Mouse (Mus musculus) adrenal gland, postnatal 10 days (tissue): Measurements from ENCODE around the gene Papln. TPM values are rescaled to one million over a fixed set of nuclear protein-coding genes. Genes with fewer than 3 reads are reported as not detected.

Experiments used
- DNase-seq: peaks from one replicate; pipeline ENCODE4 v3.0.0; 2021; ENCODE audit warnings: mixed read lengths
- long read RNA-seq, 2 experiments: library from polyadenylated mRNA; stranded (forward); transcript quantifications; one replicate each; pipeline ENCODE4 v2.0.0; 2021
- total RNA-seq, 2 experiments: library from RNA; stranded (reverse); gene quantifications; 2 replicates each; pipeline ENCODE4 v1.2.3; 2021

Gene Papln
- 1 to 10 TPM; 7.1 to 9.1 TPM for total RNA-seq
- long read RNA-seq, experiment 1, full-length matches to known transcripts = 1 of 10 reads
- long read RNA-seq, experiment 1, partial matches to known transcripts = 8 of 10 reads
- long read RNA-seq, experiment 1, other reads (novel, unspliced or antisense) = 1 of 10 reads
- long read RNA-seq, experiment 2, partial matches to known transcripts = 5 of 5 reads
- long read RNA-seq, experiment 2, other reads (novel, unspliced or antisense) = 0 of 5 reads

DNA sequence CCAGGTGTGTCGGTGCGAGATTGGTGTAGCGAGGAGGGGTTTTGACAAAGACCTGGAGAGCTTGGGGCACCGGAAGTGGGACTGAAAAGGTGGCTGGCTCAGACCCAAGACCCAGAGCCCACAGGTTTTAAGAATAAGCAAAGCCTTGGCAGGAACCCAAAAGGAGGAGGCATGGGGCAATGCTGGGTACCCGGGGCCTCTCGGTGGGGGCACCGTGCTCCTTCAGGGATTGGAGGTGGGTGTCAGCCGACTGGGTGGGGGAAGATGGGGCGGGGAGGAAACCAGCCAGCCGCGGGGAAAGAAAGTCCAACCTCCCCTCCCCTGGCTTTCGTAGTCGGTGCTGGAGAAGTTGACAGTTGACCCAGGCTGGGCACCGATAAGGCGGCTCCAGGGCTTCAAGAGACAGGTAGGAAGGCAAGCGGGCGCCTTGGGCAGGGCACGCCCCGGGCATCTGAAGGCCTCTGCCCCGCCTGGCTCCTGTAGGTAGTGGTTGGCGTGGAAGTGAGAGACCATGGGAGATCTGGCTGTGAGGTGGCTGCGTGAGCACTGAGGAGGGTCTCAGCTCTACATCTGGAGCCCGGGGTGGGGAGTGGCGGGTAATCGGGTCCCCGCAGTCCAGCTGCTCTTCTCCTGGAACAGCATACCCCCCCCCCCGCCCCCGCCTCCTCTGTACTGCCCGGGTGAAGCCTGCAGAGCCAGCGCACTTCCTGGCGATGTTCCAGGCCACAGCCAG is at the start of gene Papln:
Papln (plus strand) TSS at position 324 of the 733 bp plus-strand sequence.
- peak; percentile 49 for DNase-seq

DNA sequence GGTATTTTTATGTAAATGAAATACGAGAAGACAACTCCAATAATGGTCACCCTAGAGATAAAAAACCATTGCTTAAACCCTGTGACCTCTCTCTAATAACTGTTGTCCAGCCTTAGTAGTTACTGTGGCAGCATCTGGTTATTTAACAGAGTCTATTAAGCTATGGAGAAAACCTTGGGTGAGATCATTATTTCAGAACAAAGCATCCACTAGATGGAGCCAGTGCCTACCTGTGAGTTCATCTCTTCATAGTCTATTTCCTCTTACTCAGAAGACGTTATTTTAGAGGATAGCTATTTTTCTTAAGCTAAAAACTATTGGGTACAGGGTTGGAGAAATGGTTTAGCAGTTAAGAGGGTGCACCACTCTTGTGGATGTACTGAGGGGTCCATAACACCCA is 49.7 kb upstream of the Papln start:
- peak; percentile 48 for DNase-seq

DNA sequence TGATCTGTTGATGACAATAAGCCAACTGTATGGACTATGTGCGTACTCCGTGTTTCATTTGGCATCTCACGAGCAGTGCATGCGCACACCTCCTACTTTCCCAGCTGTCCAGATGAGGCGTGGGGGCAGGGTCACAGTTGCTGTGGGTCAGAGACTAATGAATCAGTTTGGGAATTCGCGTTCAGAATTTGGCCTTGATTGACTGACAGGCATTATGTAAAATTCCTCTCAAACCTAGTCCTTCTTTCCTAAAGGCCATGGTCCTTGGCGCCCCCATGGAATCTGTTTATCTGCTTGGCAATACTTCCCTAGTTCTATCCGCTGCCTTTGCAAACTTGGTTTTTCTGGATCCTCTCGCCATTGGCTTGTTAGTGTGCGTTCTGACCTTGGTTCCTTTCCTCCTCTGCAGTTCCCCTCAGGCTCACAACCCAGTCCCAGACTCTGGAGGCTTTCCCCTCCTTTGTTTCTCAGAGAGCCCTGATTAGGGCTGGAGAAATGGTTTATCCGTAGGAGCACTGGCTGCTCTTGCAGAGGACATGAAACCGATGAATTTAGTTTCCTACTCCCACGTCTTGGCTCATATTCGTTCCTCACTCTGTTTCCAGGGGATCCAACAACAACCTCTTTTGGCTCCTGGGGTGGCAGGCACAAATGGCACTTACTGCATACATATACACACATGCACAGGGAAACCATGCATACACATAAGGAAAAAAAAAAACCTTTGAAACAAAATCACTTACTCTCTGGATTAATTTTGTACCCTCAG is 46.8 kb upstream of the Papln start:
- peak; percentile 65 for DNase-seq

DNA sequence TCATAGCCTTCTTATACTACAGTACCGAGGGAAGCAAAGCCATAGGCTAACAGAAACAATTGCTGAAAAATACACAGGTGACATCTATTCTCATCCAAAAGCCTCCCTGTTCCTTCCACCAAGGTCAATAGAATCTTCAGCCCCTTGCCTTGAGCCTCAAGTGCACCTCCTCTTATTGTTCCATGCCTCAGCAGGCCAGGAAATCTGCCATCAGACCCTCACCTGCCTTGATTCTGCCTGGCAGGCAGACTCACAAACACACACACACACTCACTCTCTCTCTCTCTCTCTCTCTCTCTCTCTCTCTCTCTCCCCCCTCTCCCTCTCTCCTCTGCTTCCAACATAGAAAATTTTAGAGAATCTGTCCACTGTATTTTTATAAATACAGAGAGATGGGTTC is 44.0 kb upstream of the Papln start:
- no peak for DNase-seq

DNA sequence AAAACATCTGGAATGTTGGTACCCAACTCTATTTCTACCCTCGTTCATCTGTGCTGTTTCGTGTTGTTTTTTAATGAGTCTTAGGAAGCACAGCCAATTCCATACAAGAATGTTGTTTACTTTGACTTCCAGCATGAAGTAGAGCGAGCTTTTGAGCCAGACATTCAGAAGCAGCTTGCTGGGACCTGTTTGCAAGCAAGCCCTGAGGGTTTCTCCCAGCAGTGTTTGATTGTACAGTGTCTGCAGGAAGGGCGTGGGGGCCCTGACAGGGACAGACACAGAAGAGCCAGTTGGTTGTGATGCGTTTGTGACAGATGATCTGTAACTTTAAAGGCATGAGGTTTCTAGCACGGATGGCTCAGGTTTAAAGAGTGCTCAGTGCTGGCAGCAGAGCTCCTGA is 42.2 kb upstream of the Papln start:
- no peak for DNase-seq

DNA sequence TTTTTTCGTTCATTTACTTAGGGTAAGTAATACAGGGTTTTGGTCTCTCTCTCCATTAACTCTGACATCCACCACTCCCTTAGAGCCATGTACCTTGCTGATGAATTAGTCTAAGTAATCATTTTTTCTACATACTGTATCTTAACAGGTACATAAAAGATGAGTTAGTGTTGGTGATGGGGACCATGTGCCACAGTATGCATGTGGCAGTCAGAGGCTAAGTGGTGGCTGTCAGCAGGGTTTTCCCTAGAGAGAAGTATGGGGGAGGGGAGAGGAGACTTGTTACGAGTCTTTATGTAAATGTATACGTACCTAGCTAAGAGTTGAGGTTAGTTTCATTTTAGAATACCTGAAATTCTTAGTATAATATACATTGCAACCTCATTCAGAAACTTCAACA is 40.4 kb upstream of the Papln start:
- no peak for DNase-seq

DNA sequence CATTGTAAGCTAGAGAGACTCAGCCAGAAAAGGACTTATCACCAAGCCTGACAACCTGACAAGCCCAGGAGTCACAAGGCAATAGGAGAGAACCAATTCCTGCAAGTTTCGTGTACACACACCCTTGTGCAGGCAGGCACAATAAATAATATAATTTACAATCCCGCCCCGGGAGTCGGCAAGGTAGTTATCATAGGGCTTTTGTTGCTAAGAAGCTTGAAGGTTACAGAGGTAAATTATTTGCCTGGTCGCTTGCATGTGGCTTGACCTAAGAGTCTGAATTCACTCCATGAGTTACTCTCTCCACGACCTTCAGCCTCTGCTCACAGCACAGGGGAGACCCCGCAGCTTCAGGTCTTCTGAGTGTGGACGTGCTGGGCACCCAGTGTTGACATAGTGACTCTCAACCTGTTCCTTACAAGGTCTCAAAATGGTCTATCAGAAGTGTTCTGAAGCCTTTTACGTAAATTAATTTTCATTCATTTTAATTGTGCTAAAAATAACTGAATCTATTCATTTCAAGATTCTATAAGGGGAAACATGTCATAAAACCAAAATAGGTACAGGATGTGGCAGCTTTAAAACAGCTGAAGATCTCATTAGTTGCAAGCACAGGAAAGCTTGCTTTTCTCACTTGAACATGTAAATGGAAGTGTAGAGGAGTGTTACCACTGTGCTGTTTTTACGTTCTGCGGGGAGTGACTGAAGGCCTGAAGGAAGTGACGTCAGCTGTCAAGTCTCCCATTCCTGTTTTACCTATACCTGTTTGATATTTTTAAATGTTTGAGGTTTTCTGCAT is 36.7 kb upstream of the Papln start:
- DNase-seq = no peak

DNA sequence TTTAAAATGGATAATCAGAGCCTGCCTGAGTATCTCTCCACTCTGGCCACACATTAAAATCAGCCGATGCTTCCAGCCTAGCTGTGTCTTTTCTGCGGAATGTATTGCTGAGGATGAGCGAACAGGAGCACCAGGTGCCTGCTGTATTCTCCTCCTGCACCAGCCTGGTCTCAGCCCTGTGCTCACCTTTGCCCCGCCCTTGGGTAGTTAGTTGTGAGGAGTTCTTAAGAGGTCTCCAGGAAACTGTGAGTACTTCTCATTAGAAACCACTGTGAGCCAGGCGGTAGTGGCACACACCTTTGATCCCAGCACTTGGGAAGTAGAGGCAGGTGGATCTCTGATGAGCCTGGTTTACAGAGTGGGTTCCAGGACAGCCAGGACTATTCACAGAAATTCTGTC is 31.2 kb upstream of the Papln start:
- DNase-seq = no peak

DNA sequence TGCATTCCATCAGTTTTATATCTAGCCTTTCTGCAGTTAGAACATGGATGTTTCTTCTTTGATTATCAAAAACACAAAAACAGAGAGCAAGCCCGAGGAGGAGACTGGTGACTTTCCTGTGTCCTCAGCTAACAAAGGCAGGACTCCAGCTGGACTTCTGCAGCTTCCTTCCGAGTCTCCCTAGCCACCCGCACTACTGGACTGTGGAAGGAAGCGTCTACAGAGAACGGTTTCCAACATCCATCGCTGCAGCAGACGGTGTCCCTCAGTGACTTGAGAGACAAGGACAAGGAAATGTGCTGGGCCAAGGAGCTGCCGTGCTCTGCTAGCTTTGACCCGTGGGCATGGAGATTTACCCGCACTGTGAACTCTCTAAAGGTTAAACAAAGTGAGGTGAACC is 29.4 kb upstream of the Papln start:
- no peak for DNase-seq

DNA sequence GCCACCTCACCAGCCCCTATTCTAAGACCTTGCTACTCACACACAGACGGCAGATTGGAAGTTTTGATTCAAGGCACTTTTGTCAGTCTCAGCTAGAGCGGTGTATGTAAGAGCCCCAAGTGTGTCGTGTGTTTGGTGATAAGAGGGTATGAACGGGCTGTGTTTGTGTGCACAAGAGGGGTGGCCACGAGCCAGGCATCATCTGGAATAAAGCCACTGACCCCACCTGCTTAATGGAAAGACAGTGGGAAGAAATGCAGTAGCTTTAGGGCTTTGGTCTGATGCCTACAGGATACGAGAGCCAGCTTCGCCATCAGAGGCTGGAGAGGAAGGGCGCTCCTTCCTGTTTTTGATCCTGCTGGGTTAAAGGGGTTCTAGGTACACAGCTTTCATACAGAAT is 27.2 kb upstream of the Papln start:
- DNase-seq = no peak

DNA sequence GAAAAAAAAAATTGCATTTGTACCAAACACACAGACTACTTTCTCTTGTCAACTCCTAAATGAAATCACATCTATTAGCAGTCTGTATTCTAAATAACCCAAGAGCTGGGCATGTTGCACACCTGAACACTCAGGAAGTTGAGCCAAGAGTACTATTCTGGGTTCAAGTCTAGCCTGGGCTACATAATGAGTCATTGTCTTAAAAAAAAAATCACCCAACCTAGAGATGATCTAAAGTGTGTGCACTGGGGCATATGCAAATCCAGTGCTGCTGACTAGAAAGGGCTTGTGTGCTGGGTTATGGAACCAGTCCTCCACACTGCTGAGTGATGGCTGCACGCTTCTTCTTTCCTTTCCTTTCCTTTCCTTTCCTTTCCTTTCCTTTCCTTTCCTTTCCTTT is 24.8 kb upstream of the Papln start:
- DNase-seq = no peak

DNA sequence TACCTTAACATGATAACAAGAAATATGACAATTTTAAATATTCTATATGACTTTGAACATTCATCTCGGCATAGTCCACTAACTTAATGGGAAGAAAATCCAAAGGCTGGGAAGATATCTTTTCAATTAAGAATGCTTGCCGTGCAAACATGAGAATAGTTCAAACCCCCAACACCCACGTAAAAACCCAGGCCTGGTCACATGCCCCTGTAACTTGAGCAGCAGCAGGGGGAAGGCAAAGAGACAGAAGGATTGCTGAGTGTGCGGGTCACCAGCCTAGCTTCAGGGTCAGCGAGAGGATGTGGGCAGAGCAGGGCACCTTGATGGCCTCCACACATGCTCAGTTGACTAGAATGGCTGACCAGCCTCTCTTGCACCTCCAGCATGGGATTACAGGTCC is 21.7 kb upstream of the Papln start:
- DNase-seq = no peak

DNA sequence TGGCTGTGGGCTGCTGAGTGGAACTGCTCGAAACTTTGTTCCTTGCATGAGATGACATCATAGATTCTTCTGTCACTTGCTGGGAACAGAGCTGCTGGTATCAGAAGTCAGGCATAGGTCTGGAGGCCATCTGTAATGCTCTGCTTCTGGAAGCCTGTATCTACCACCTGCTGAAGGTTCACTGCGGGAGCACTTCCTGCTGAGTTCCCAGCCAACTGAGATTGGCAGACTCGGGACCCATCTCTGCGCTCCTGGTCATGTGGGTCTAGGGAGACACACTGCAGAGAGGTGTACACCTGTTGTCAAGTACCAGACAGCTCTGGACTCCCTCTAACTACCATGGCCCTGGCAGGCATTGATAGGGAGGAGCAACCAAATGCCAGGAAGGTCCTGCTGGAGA is 20.6 kb upstream of the Papln start:
- DNase-seq = no peak

DNA sequence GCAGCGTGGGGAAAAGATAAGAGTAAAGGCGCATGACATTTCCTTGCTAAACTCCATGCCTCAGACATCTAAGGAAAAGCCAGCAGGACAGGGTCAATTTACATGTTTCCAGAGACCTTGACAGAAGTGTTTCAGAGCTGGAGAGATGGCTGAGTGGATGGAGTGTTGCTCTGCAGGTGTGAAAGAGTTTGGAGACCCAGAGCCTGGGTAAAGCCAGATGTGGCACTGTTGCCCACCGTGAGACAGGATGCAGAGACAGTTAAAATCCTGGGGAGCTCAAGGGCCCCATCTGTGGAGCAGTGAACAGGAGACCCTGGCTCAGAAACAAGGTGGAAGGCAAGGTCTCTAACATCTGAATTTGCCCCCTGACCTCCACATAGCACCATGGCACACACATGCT is 19.7 kb upstream of the Papln start:
- DNase-seq = no peak

DNA sequence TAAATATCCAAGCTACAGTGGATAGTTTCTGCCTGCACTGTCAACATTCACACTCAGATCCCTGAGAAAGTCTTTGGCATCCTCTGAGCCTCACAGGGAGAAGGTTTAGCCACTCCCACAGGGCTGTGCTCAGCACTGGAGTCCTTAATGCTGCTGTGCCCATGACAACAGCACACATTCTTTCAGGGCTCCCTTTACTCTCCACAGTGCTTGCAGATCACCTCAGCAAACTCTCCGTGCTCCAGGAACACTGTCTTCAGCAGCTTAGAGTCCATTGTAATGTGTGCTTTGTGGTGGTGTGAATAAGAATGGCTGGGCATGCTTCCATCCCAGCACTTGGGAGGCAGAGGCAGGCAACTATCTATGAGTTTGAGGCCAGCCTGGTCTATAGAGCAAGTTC is 14.2 kb upstream of the Papln start:
- DNase-seq = no peak

DNA sequence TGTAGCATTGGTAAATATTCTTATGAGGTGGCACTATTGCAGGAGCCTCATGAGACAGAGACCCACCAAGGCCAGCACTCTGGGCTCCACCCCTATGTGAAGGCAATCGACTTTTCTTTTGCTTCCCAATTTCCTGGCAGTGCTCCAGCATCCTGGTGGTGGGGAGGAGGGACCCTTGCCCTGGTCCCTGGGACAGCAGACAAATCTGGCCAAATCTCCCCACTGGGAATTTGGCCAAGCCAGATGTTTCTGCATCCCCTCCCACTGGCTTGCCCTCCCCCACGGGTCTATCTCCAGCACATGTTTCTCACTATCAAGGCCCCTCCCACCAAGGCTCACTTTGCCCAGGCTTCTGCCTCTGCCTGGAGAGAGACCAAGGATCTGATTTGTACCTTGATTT is 10.9 kb upstream of the Papln start:
- peak; percentile 26 for DNase-seq

DNA sequence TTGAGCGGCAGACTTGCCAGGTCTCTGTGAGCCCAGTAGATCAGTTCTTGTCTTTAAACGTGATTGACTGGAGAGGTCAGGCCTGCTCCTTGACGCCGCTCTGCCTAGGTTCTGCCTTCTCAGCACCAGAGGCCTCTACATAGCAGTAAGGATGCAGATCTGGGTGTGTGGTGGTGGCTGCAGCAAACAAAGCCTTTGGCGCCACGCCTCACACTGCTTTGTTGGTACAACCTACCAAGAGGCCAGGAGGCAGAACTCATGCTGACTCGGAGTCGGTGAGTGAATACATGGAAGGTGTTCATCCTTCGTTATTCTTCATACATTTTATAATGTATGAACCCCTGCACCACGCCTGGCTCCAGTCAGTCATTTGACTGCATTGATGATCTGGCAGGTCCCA is 4.7 kb upstream of the Papln start:
- no peak for DNase-seq

DNA sequence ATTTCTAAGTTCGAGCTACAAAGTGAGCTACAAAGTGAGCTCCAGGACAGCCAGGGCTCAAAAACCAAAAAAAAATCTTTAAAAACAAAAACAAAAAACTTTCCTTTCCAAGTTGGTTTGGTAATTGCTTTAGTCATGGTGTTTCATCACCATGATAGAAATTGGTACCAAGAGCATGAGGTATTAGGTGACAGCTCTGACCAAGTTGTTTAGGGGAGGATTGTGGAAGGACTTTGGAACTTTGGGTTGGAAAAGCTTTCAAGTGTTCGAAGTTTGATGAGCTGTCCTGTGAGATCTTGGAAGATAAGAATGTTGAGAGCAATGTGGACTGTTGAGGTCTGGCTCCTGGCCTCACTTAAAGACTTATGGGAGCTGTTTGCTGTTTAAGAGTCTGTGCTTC is 3.2 kb upstream of the Papln start:
- DNase-seq = no peak

DNA sequence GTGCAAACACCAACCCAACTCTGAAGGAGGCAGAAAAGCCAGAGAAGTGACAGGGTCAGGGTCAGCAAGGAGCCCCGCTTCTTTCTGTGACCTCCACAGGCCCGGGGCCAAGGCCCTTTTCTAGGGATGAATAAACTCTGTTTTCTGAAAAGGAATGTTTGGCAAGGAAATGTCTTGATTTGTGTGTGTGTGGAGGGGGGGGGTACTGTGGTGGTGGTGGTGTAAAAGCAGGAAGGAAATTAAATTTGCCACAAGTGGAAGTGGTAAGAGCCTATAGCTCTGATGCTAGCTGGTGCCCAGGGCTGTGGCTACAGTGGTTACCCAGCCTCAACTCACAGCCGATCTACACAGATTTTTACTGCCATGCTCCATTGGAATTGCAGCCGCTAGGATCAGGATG is 728 bp upstream of the Papln start:
- peak; percentile 35 for DNase-seq

DNA sequence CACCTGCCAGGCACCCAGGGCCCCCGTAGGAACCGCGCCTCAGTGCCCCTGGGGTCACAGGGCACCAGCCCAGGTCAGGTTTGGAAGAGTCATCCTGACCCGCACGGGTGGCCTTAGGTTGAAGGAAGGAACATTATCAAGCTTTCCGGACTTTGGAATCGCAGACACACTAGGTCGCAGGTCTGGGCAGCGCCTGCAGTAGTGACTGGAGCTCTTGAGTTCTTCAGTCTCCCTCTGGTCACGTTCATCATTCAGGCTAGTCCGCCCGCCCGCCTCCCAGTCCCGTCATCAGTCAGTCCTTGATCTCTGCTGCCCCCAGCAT is 571 bp downstream of the Papln start:
- DNase-seq = no peak

DNA sequence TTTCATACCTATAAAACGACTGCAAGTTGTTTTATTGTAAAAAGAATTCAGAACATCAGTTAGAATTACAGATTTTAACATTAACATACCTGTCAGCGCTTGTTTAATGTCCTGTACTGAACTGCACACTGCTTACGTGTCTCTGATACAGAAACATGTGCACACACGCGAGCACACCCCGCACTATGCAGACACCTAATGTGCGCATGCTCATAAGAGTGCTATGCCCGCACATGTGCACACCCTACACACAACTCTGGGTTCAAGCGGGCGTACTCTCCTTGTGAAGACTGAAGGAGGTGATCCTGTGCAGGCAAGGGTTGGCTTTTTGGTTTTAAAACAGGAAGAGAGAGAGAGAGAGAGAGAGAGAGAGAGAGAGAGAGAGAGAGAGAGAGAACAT is 1.1 kb downstream of the Papln start:
- DNase-seq = no peak

DNA sequence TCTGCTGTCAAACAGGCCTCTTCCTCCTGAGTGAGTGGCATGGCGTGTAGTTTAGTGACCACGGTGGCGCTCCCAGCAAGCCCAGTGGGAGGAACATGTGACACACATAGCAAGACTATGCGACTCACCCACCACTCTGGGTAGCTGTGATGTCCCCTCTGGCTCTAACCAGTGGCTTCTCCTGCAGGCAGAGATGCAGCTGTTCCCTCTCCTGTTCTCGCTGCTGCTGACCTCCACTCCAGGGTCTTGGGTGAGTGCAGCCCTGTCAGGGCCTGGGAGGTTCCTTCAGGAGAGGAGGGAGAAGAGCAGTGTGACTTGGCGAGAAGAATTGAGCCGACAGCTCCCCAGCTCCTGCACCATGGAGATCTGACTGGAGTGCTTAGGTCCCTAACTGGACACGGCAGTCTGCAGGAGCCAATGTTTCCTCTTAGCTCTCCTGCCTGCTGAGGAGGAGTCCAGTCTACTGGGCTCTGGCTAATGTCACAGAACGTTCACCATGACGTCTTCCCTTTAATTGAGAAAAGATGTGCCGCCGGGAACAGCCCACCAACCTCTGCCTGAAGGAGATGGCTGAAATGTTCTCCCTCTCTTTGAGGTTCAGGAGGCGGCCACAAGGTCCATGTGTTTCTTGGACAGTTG is 2.6 kb downstream of the Papln start:
- DNase-seq = no peak
